Mouse (Mus musculus): ENCODE measurements around the gene Klf6. TPM values are rescaled to one million over a fixed set of nuclear protein-coding genes. Genes with fewer than 3 reads are reported as not detected.
A peak's percentile ranks its signal among the peaks of the same experiment; 100 is the strongest.

The Klf6 gene
- polyA plus RNA-seq, 1 experiment = 105 TPM

- TF ChIP-seq CTCF (IDR thresholded peaks at IDR 0.05; ENCODE audit: borderline replicate concordance, insufficient read depth, low read length) (no peak), POLR2A (IDR thresholded peaks at IDR 0.05; ENCODE audit: low read depth, low read length) (no peak)
- Histone ChIP-seq H3K4me1 (ENCODE audit: control insufficient read depth, insufficient read depth, low read length) (peaks cover 16% of the 10 kb centered on the region), H3K4me3 (ENCODE audit: insufficient read depth, low read length) (no peak overlapping the region), H3K27ac (ENCODE audit: insufficient read depth, low read length) (peak overlapping the region; percentile 72; the same call in 1 of the 2 replicates)
Observed at GRCm38 (mm10) chr13:5892684-5893447, 31.6 kb downstream of the Klf6 start.

GRCm38 (mm10) chr13:5894910-5895309 lies 33.6 kb downstream of the Klf6 start:
- H3K4me3 ChIP-seq (ENCODE audit: insufficient read depth, low read length) = no peak overlapping the region
- peaks cover 12% of the 10 kb centered on the region for H3K4me1 ChIP-seq (ENCODE audit: control insufficient read depth, insufficient read depth, low read length)
- no peak overlapping the region for H3K27ac ChIP-seq (ENCODE audit: insufficient read depth, low read length)
- TF ChIP-seq POLR2A (IDR thresholded peaks at IDR 0.05; ENCODE audit: low read depth, low read length) (no peak), CTCF (IDR thresholded peaks at IDR 0.05; ENCODE audit: borderline replicate concordance, insufficient read depth, low read length) (no peak)

- no peak overlapping the region for H3K4me3 ChIP-seq (ENCODE audit: insufficient read depth, low read length)
- TF ChIP-seq POLR2A (IDR thresholded peaks at IDR 0.05; ENCODE audit: low read depth, low read length) = no peak
- no peak for TF ChIP-seq CTCF (IDR thresholded peaks at IDR 0.05; ENCODE audit: borderline replicate concordance, insufficient read depth, low read length)
Observed at GRCm38 (mm10) chr13:5895851-5896250, 34.6 kb downstream of the Klf6 start.

GRCm38 (mm10) chr13:5897176-5897959 lies 36.1 kb downstream of the Klf6 start:
- peaks cover 4% of the 10 kb centered on the region for H3K4me1 ChIP-seq (ENCODE audit: control insufficient read depth, insufficient read depth, low read length)
- TF ChIP-seq POLR2A (IDR thresholded peaks at IDR 0.05; ENCODE audit: low read depth, low read length) = no peak
- TF ChIP-seq CTCF (IDR thresholded peaks at IDR 0.05; ENCODE audit: borderline replicate concordance, insufficient read depth, low read length) = no peak
- no peak overlapping the region for H3K27ac ChIP-seq (ENCODE audit: insufficient read depth, low read length)

More at GRCm38 (mm10) chr13:5895851-5896250, 34.6 kb downstream of the Klf6 start:
- peaks cover 12% of the 10 kb centered on the region for H3K4me1 ChIP-seq (ENCODE audit: control insufficient read depth, insufficient read depth, low read length)
- no peak overlapping the region for H3K27ac ChIP-seq (ENCODE audit: insufficient read depth, low read length)

GRCm38 (mm10) chr13:5899021-5899420 lies 37.7 kb downstream of the Klf6 start:
- no peak overlapping the region for H3K4me3 ChIP-seq (ENCODE audit: insufficient read depth, low read length)
- H3K4me1 ChIP-seq (ENCODE audit: control insufficient read depth, insufficient read depth, low read length) = no peaks in the 10 kb centered on the region
- TF ChIP-seq CTCF (IDR thresholded peaks at IDR 0.05; ENCODE audit: borderline replicate concordance, insufficient read depth, low read length) (no peak), POLR2A (IDR thresholded peaks at IDR 0.05; ENCODE audit: low read depth, low read length) (no peak)
- H3K27ac ChIP-seq (ENCODE audit: insufficient read depth, low read length) = no peak overlapping the region

More at GRCm38 (mm10) chr13:5897176-5897959, 36.1 kb downstream of the Klf6 start:
- no peak overlapping the region for H3K4me3 ChIP-seq (ENCODE audit: insufficient read depth, low read length)

GRCm38 (mm10) chr13:5899641-5900040 lies 38.4 kb downstream of the Klf6 start:
- TF ChIP-seq CTCF (IDR thresholded peaks at IDR 0.05; ENCODE audit: borderline replicate concordance, insufficient read depth, low read length) (no peak), POLR2A (IDR thresholded peaks at IDR 0.05; ENCODE audit: low read depth, low read length) (no peak)
- no peak overlapping the region for H3K4me3 ChIP-seq (ENCODE audit: insufficient read depth, low read length)
- H3K4me1 ChIP-seq (ENCODE audit: control insufficient read depth, insufficient read depth, low read length) = no peaks in the 10 kb centered on the region
- H3K27ac ChIP-seq (ENCODE audit: insufficient read depth, low read length) = no peak overlapping the region

GRCm38 (mm10) chr13:5913201-5913600 lies 51.9 kb downstream of the Klf6 start:
- Histone ChIP-seq H3K4me1 (ENCODE audit: control insufficient read depth, insufficient read depth, low read length) (no peaks in the 10 kb centered on the region), H3K4me3 (ENCODE audit: insufficient read depth, low read length) (no peak overlapping the region), H3K27ac (ENCODE audit: insufficient read depth, low read length) (no peak overlapping the region)
- TF ChIP-seq CTCF (IDR thresholded peaks at IDR 0.05; ENCODE audit: borderline replicate concordance, insufficient read depth, low read length) (no peak), POLR2A (IDR thresholded peaks at IDR 0.05; ENCODE audit: low read depth, low read length) (no peak)

- TF ChIP-seq POLR2A (IDR thresholded peaks at IDR 0.05; ENCODE audit: low read depth, low read length) = no peak
- TF ChIP-seq CTCF (IDR thresholded peaks at IDR 0.05; ENCODE audit: borderline replicate concordance, insufficient read depth, low read length) = no peak
- Histone ChIP-seq H3K27ac (ENCODE audit: insufficient read depth, low read length) (no peak overlapping the region), H3K4me1 (ENCODE audit: control insufficient read depth, insufficient read depth, low read length) (no peaks in the 10 kb centered on the region), H3K4me3 (ENCODE audit: insufficient read depth, low read length) (no peak overlapping the region)
Observed at GRCm38 (mm10) chr13:5917360-5917759, 56.1 kb downstream of the Klf6 start.

GRCm38 (mm10) chr13:5919966-5920365 lies 58.7 kb downstream of the Klf6 start:
- H3K27ac ChIP-seq (ENCODE audit: insufficient read depth, low read length) = no peak overlapping the region
- H3K4me3 ChIP-seq (ENCODE audit: insufficient read depth, low read length) = no peak overlapping the region
- TF ChIP-seq POLR2A (IDR thresholded peaks at IDR 0.05; ENCODE audit: low read depth, low read length) (no peak), CTCF (IDR thresholded peaks at IDR 0.05; ENCODE audit: borderline replicate concordance, insufficient read depth, low read length) (no peak)
- no peaks in the 10 kb centered on the region for H3K4me1 ChIP-seq (ENCODE audit: control insufficient read depth, insufficient read depth, low read length)
